Mouse (Mus musculus): ENCODE results near the gene Itgad. TPM values are rescaled to one million over a fixed set of nuclear protein-coding genes. Genes with fewer than 3 reads are reported as not detected.
A peak's percentile ranks its signal among the peaks of the same experiment; 100 is the strongest.

Gene Itgad
- polyA plus RNA-seq, 1 experiment from 2014 or later = not detected

DNA sequence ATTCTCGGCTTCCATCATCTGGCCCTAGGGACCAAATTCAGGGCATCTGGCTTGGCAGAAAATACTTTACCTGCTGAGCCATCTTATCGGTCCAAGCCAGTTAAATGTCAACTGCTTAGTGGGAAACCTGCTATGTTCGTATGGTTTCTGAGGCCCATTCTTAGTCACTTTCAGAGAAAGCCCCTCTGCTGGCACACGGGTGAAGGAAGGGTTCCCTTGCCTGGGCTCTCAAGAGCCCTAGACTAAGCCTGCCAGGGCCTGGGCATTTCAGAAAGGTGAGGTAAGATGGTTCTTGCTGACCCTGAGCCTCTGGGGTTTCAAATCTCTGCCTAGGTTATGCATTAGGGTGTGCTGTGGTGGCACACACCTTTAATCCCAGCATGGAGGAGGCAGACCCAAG lies 91.4 kb downstream of the Itgad start:
- Histone ChIP-seq H3K9me3 (ENCODE audit: control insufficient read depth, low read length) (no peaks in the 10 kb centered on the region), H3K27me3 (replicated peaks; ENCODE audit: control insufficient read depth, insufficient read depth, low read length) (no peaks in the 10 kb centered on the region), H3K4me3 (ENCODE audit: low read length) (no peak overlapping the region), H3K4me1 (ENCODE audit: control insufficient read depth, insufficient read depth, low read depth, low read length) (peaks cover 11% of the 10 kb centered on the region), H3K9ac (ENCODE audit: low read depth, low read length) (no peak overlapping the region), H3K4me2 (ENCODE audit: low read length) (no peak overlapping the region), H3K27ac (ENCODE audit: low read depth, low read length) (no peak overlapping the region), H3K36me3 (ENCODE audit: control insufficient read depth, insufficient read depth, low read length) (peaks cover 9% of the 10 kb centered on the region)
- ATAC-seq = no peak
- 76% methylated on average over 4 of the region's 4 CpGs for WGBS

DNA sequence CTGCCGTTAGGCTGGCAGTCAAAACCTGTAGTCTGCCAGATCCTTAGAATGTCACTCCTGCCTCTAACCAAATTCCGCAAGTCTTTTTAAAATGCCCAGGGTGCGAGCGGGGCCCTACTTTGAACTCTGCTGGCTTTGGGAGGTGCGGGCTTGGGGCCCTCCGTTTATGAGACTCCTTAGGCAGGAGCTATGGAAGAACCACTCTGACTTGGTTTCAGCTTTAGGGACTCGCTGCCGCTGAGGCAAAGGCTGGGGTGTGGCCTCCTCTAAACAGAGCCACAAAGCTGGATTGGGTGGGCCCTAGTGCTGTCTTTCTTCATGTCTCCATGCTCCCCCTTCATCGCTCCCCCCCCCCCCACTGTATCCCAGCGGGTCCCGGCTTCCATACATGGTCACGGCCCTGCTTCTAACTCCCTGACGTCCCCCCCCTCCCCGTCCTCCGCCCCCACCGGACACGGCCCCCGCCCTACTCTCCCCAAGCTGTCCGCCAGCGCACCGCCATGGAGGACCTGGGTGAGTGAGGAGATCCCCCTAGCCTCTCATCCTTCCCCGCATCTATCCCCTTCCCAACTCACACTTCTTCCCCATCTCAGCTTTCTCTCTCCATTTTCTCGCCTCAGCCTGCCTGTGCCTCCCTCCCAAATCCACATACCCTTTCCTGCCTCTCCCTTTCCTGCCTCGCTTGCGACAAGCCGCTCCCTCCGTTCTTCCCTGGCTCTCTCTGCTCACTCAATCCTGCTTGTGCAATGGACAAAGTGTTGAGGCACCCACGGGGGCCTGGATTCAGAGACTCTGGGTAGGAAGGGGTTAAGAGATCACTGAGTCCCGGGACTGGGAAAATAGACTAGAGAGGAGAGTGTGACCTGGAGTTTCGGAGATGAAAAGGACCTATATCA lies 92.6 kb downstream of the Itgad start, which contains the start of gene Tgfb1i1:
Tgfb1i1 (plus strand) TSS at position 317 of the 896 bp plus-strand sequence.
- Histone ChIP-seq H3K4me3 (ENCODE audit: low read length) (peak within 1 kb of the TSS; percentile 40), H3K9ac (ENCODE audit: low read depth, low read length) (peak within 1 kb of the TSS; percentile 59), H3K9me3 (ENCODE audit: control insufficient read depth, low read length) (no peaks in the 10 kb centered on the region), H3K27me3 (replicated peaks; ENCODE audit: control insufficient read depth, insufficient read depth, low read length) (no peaks in the 10 kb centered on the region), H3K4me2 (ENCODE audit: low read length) (peak within 1 kb of the TSS; percentile 61), H3K4me1 (ENCODE audit: control insufficient read depth, insufficient read depth, low read depth, low read length) (peaks cover 8% of the 10 kb centered on the region), H3K27ac (ENCODE audit: low read depth, low read length) (peak within 1 kb of the TSS; percentile 59), H3K36me3 (ENCODE audit: control insufficient read depth, insufficient read depth, low read length) (peaks cover 8% of the 10 kb centered on the region)
- peak; percentile 70 for ATAC-seq
- 2% methylated on average over 27 of the region's 30 CpGs for WGBS

DNA sequence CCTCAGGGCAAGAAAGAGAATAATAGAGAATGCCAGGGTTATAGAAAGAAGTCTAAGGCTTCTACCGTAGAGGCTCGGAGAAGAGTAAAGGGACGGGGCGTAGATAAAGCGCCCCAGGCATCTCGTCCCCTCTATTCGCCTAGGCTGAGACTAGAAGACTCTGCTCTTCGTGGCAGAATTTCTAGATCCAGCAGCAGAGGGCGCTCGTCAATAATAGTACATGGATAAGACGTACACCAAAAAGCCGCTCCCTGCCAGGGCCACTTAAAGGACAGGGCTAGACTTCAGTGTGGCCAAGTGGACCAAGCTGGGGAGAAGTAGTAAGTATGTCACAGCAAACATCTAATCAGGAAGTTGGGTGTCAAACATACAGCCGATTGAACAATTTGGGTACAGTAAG lies 93.3 kb downstream of the Itgad start:
- Histone ChIP-seq H3K4me2 (ENCODE audit: low read length) (peak overlapping the region; percentile 61), H3K27me3 (replicated peaks; ENCODE audit: control insufficient read depth, insufficient read depth, low read length) (no peaks in the 10 kb centered on the region), H3K4me1 (ENCODE audit: control insufficient read depth, insufficient read depth, low read depth, low read length) (peaks cover 15% of the 10 kb centered on the region), H3K4me3 (ENCODE audit: low read length) (peak overlapping the region; percentile 40), H3K36me3 (ENCODE audit: control insufficient read depth, insufficient read depth, low read length) (peaks cover 7% of the 10 kb centered on the region), H3K27ac (ENCODE audit: low read depth, low read length) (peak overlapping the region; percentile 59), H3K9ac (ENCODE audit: low read depth, low read length) (peak overlapping the region; percentile 59), H3K9me3 (ENCODE audit: control insufficient read depth, low read length) (no peaks in the 10 kb centered on the region)
- peak; percentile 82 for ATAC-seq
- WGBS = 2% methylated on average over 13 of the region's 13 CpGs

DNA sequence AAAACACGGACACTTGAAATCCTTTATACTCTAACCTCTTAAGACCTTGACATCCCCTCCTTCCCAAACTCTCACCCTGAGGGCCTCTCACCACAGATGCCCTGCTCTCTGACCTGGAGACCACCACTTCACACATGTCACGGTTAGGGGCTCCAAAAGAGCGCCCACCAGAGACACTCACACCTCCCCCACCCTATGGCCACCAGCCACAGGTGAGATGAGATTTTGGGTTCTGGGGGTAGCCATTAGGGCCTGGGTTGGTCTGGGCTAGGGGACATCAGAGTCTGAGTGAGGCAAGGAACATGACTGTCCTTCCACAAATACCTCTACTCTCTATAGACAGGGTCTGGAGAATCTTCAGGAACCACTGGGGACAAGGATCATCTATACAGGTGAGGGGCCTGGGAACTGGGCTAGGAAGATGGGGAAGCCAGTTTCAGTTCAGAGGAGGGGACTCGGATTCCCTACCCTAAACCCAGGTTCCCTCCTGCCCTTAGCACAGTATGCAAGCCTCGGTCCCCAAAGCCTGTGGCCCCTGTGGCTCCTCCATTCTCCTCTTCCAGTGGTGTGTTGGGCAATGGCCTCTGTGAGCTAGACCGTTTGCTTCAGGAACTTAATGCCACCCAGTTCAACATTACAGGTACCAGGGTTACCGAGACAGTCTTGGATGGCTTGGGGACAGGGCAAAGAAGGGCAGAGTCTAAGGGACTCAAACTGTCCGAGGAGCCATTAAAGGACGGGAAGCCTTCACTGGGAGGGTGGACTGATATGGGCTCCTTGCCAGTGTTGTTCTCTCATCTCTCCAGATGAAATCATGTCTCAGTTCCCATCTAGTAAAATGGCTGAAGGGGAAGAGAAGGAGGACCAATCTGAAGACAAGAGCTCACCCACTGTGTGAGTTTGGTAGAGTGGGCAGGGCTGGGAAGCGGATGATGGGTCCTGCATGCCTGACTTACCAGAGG lies 94.2 kb downstream of the Itgad start:
- H3K9ac ChIP-seq (ENCODE audit: low read depth, low read length) = no peak overlapping the region
- no peak overlapping the region for H3K4me3 ChIP-seq (ENCODE audit: low read length)
- H3K4me2 ChIP-seq (ENCODE audit: low read length) = peak overlapping the region; percentile 61; the same call in 1 of the 2 replicates
- ATAC-seq = no peak
- H3K27me3 ChIP-seq (replicated peaks; ENCODE audit: control insufficient read depth, insufficient read depth, low read length) = no peaks in the 10 kb centered on the region
- H3K4me1 ChIP-seq (ENCODE audit: control insufficient read depth, insufficient read depth, low read depth, low read length) = peaks cover 18% of the 10 kb centered on the region
- H3K9me3 ChIP-seq (ENCODE audit: control insufficient read depth, low read length) = no peaks in the 10 kb centered on the region
- H3K27ac ChIP-seq (ENCODE audit: low read depth, low read length) = no peak overlapping the region
- 81% methylated on average over 10 of the region's 10 CpGs for WGBS
- peaks cover 2% of the 10 kb centered on the region for H3K36me3 ChIP-seq (ENCODE audit: control insufficient read depth, insufficient read depth, low read length)

DNA sequence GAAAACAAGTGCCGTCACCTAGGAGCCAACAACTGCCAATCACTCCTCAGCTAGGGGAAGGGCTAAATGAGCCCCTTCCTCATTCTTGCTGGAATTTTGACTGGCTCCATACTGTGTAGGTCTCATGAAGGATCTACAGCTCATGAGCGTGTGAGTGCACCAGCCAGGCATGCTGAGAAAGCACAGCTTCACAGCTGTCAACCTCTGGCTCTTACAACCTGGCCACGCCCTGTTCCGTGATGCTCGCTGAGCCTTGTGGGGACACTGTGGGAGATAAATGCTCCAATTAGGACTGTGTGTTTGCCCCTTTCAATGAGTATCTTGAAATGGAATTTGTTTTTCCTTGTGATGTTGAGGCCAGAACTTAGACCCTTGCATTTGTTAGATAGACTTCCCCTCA lies 95.8 kb downstream of the Itgad start:
- no peaks in the 10 kb centered on the region for H3K9me3 ChIP-seq (ENCODE audit: control insufficient read depth, low read length)
- ATAC-seq = no peak
- WGBS = 87% methylated on average over 5 of the region's 5 CpGs

DNA sequence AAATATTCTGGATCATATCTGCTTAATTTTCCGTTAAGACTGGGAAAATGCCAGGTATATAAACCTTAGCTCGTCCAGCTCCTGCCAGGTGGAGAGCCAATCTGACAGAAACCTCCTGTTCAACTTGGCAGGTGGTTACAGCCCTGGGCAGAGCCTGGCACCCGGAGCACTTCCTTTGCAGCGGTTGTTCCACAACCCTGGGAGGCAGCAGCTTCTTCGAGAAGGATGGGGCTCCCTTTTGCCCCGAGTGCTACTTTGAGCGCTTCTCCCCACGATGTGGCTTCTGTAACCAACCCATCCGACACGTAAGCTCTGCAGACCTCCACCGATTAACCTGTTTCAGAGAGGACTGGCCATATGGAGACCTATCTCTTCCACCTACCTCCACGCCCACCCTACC lies 97.8 kb downstream of the Itgad start:
- Histone ChIP-seq H3K4me3 (ENCODE audit: low read length) (no peak overlapping the region; the same call in 1 of the 2 replicates), H3K4me2 (ENCODE audit: low read length) (peak overlapping the region; percentile 59), H3K9me3 (ENCODE audit: control insufficient read depth, low read length) (no peaks in the 10 kb centered on the region), H3K27ac (ENCODE audit: low read depth, low read length) (no peak overlapping the region), H3K9ac (ENCODE audit: low read depth, low read length) (0 out of 2 replicates have a peak overlapping the region, but pooled peaks have one; percentile 3), H3K36me3 (ENCODE audit: control insufficient read depth, insufficient read depth, low read length) (no peaks in the 10 kb centered on the region), H3K27me3 (replicated peaks; ENCODE audit: control insufficient read depth, insufficient read depth, low read length) (no peaks in the 10 kb centered on the region), H3K4me1 (ENCODE audit: control insufficient read depth, insufficient read depth, low read depth, low read length) (peaks cover 11% of the 10 kb centered on the region)
- ATAC-seq = no peak
- 55% methylated on average over 12 of the region's 12 CpGs for WGBS

More for the DNA sequence above, 95.8 kb downstream of the Itgad start:
- Histone ChIP-seq H3K27ac (ENCODE audit: low read depth, low read length) (no peak overlapping the region), H3K4me3 (ENCODE audit: low read length) (no peak overlapping the region), H3K27me3 (replicated peaks; ENCODE audit: control insufficient read depth, insufficient read depth, low read length) (no peaks in the 10 kb centered on the region), H3K4me1 (ENCODE audit: control insufficient read depth, insufficient read depth, low read depth, low read length) (peaks cover 18% of the 10 kb centered on the region), H3K9ac (ENCODE audit: low read depth, low read length) (no peak overlapping the region), H3K4me2 (ENCODE audit: low read length) (no peak overlapping the region), H3K36me3 (ENCODE audit: control insufficient read depth, insufficient read depth, low read length) (no peaks in the 10 kb centered on the region)

DNA sequence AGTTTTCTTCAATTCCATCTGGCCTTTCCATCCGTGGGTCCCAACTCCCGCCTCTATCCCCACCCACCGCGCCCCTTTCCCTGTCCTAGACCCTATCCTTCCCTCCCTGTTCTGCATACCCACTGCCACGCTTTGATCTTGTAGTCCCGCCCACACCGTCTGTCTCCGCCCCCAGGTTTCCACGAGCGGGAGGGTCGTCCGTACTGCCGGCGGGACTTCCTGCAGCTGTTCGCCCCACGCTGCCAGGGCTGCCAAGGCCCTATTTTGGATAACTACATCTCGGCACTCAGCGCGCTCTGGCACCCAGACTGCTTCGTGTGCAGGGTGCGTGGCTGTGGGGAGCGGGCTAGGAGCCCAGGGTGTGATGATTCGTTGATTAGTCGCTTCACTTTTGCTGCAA lies 98.4 kb downstream of the Itgad start:
- peak overlapping the region; percentile 36 for H3K4me3 ChIP-seq (ENCODE audit: low read length)
- H3K36me3 ChIP-seq (ENCODE audit: control insufficient read depth, insufficient read depth, low read length) = no peaks in the 10 kb centered on the region
- H3K9me3 ChIP-seq (ENCODE audit: control insufficient read depth, low read length) = no peaks in the 10 kb centered on the region
- ATAC-seq = peak; percentile 51
- H3K27me3 ChIP-seq (replicated peaks; ENCODE audit: control insufficient read depth, insufficient read depth, low read length) = no peaks in the 10 kb centered on the region
- peaks cover 11% of the 10 kb centered on the region for H3K4me1 ChIP-seq (ENCODE audit: control insufficient read depth, insufficient read depth, low read depth, low read length)
- WGBS = 12% methylated on average over 24 of the region's 24 CpGs
- H3K9ac ChIP-seq (ENCODE audit: low read depth, low read length) = peak overlapping the region; percentile 55
- H3K27ac ChIP-seq (ENCODE audit: low read depth, low read length) = no peak overlapping the region
- H3K4me2 ChIP-seq (ENCODE audit: low read length) = peak overlapping the region; percentile 59

DNA sequence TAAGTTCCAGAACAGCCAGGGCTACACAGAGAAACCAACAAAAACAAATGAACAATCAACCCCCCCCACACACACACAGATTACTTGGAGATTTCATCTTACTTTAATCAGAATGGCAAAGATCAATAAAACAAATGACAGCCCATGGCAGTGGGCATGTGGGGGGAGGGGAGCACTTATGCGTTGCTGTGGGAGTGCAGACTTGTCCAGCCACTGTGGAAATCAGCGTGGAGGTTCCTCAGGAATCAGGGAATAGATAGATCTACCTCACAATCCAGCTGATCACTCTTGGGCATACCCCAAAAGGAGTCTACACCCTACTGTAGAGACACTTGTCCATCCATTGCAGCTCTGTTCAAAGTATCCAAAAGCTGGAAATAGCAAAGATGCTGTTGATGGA lies 100.8 kb downstream of the Itgad start:
- ATAC-seq = no peak
- Histone ChIP-seq H3K9ac (ENCODE audit: low read depth, low read length) (no peak overlapping the region), H3K9me3 (ENCODE audit: control insufficient read depth, low read length) (no peaks in the 10 kb centered on the region), H3K4me1 (ENCODE audit: control insufficient read depth, insufficient read depth, low read depth, low read length) (peaks cover 11% of the 10 kb centered on the region), H3K36me3 (ENCODE audit: control insufficient read depth, insufficient read depth, low read length) (no peaks in the 10 kb centered on the region), H3K4me2 (ENCODE audit: low read length) (no peak overlapping the region), H3K27ac (ENCODE audit: low read depth, low read length) (no peak overlapping the region), H3K27me3 (replicated peaks; ENCODE audit: control insufficient read depth, insufficient read depth, low read length) (no peaks in the 10 kb centered on the region), H3K4me3 (ENCODE audit: low read length) (no peak overlapping the region)
- 68% methylated on average over 2 of the region's 2 CpGs for WGBS

DNA sequence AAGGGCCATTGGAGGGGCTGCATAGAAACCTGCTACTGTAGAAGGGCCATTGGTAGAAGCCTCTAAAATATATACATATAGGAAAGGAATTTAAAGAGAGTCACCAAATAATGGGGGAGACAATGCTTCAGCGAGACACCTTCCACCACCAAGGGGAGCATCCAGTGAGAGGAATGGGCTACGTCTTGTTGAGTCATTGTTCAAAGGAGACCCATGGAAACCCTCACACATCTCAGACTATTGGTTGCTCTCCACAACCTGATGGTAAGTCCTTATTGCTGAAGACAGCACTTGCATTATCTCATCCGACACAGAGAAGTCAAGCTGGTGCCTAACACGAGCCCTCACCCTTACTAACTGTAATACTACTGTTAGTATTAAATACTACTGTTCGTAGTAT lies 101.6 kb downstream of the Itgad start:
- no peaks in the 10 kb centered on the region for H3K36me3 ChIP-seq (ENCODE audit: control insufficient read depth, insufficient read depth, low read length)
- ATAC-seq = no peak
- H3K4me3 ChIP-seq (ENCODE audit: low read length) = no peak overlapping the region
- H3K9me3 ChIP-seq (ENCODE audit: control insufficient read depth, low read length) = no peaks in the 10 kb centered on the region
- no peaks in the 10 kb centered on the region for H3K27me3 ChIP-seq (replicated peaks; ENCODE audit: control insufficient read depth, insufficient read depth, low read length)
- H3K9ac ChIP-seq (ENCODE audit: low read depth, low read length) = no peak overlapping the region
- 89% methylated on average over 5 of the region's 5 CpGs for WGBS
- peaks cover 11% of the 10 kb centered on the region for H3K4me1 ChIP-seq (ENCODE audit: control insufficient read depth, insufficient read depth, low read depth, low read length)
- no peak overlapping the region for H3K4me2 ChIP-seq (ENCODE audit: low read length)
- H3K27ac ChIP-seq (ENCODE audit: low read depth, low read length) = no peak overlapping the region

Measured in hindbrain, embryonic 16.5 days (tissue).